Mouse (Mus musculus): ENCODE data around the gene Acat3.

GRCm38 (mm10) chr17:12938077-12938476 is 2.3 kb downstream of the Acat3 start:
- TF ChIP-seq CTCF (IDR thresholded peaks at IDR 0.05; ENCODE audit: low read depth) (no peak), EP300 (IDR thresholded peaks at IDR 0.05; ENCODE audit: low read depth) (no peak)
